Mouse (Mus musculus): Measurements from ENCODE around the gene Acaca.
A peak's percentile ranks its signal among the peaks of the same experiment; 100 is the strongest.
"Not testable (repeated sequence)": the region's sequence is repeated elsewhere in the genome, so short reads cannot be mapped to it uniquely, and the experiment has no call there.

Gene Acaca

GRCm38 (mm10) chr11:84392066-84392465 lies 262.6 kb downstream of the Acaca start:
- DNase-seq (ENCODE audit: low spot score): not testable (repeated sequence)

DNA sequence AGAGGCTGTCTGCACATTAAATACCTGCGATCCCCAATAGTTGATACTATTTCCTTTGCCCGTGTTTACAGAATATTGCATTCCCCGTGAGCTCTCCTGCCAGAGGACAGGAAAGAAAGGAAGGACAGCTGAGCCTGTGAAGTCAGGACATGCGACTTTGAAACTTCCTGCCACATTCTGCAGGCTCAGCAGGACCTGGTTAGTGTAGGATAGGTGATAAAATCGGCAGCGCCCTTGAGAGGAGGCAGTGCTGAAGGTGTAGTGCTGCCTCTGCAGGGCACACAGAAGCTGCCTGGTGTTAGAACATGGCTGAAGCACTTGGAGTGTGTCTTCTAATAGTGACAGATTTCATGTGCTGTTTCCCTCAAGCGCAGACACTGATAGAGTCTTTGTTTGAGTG lies 264.1 kb downstream of the Acaca start:
- DNase-seq (ENCODE audit: low spot score): no peak

GRCm38 (mm10) chr11:84395010-84395409 lies 265.5 kb downstream of the Acaca start:
- no peak for DNase-seq (ENCODE audit: low spot score)

DNA sequence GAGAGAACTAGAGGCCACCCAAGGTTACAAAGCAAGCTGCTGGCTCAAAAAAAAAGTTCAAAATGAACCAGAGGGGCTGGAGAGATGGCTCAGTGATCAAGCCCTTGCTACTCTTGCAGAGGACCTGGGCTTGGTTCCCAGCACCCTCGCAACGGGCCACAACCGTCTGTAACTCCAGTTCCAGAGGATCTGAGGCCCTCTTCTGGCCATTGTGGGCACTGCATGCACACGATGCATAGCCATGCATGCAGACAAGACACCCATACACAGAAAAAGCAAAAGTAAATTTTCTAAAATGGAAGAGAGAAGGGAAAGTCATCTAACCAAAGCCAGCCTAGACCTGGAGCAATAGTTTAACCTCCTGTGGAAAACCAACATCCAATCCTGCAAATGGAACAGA lies 277.3 kb downstream of the Acaca start:
- DNase-seq (ENCODE audit: low spot score): no peak

DNA sequence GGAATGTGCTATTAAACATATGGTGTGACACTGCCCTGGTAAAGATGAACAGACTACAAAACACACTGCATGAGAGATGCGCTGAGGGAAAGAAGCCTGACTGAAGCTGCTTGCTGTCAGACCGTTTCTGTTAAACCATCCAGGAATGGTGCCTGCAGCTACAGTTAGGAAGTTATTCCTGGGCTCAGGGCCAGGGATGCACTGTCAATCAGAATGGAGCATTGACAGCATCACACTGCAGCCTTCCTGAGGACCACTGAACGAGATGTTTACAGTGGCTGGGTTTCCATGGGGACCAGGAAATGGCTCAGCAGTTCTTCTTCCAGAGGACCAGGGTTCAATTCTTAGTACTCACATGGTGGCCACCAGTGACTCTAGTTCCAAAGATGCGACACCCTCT lies 280.9 kb downstream of the Acaca start:
- no peak for DNase-seq (ENCODE audit: low spot score)

DNA sequence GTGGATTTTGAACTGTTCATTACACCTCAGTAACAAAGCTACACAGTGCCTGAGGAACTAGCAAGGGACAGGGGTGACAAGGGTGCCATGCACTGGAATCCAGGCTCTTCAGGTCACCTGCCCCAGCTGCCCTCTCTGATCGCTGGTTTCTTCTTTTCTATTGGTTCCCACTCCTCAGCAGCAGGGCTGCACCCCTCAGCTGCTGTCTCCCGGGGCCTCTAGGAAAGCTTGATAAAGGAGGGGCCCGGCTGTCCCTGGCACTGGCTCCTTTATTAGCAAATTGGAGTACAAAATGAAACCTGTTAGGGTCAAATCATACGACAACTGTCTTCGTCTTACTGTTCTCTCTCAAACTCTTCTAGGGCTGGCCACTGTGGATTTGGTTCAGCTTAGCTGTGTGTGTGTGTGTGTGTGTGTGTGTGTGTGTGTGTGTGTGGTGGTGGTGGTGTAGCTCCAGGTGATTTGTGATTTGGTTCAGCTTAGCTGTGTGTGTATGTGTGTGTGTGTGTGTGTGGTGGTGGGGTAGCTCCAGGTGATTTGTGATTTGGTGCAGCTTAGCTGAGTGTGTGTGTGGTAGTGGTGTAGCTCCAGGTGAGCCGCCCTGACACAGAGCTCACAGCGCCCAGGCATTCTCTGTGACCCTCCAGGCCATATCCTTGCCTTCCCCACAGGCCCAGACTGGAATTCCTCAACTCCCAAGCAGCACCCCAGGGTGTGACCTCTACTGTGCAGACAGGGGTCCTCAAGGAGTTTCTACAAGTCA lies 281.6 kb downstream of the Acaca start:
- DNase-seq (ENCODE audit: low spot score): no peak

GRCm38 (mm10) chr11:84411642-84412018 lies 282.2 kb downstream of the Acaca start:
- no peak for DNase-seq (ENCODE audit: low spot score)

GRCm38 (mm10) chr11:84412201-84412934 lies 282.9 kb downstream of the Acaca start:
- no peak for DNase-seq (ENCODE audit: low spot score)

- DNase-seq (ENCODE audit: low spot score): no peak
These were observed 283.6 kb downstream of the Acaca start for GRCm38 (mm10) chr11:84413111-84413510.

- no peak for DNase-seq (ENCODE audit: low spot score)
These were observed 291.3 kb downstream of the Acaca start for GRCm38 (mm10) chr11:84420779-84421178.

DNA sequence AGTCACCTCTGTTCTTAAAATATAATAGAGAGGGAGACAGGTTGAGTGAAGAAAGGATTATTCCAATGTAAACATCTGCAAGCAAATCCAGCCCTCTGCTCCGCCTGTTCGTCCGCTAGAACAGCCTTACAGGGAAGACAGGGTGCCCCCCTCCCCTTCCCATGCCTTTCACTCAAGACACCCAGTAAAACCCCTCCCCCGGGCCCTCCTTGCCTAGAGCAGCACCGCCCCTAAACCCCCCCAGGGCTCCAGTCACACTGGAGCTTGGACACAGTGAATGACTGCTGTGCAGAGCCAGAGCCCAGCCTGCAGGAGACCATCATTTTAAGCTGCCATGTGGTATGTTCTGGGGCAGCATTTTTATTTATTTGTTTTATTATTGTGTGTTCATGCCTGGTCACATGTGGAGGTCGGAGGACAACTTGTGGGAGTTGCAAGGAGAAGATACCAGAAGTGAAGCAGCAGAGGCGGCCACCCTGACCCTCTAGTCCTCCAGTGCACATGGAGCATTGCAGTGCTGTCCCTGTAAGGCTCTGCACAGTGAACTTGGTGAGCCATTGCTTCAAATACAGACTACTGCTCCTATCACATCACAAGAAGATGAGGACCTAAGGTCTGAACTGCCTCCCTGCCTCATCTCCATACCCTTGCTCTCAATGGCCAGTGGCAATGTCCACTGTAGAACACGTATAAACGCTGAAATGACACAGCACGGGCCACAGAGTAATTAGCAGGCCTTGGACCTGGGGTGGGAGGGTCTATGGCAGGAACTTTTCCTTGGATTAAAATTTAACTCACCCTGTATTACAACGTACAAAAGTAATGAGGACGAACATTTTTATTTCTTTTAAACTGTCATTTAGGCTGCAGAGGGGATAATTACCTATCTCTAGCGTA lies 296.5 kb downstream of the Acaca start:
- DNase-seq (ENCODE audit: low spot score): no peak

DNA sequence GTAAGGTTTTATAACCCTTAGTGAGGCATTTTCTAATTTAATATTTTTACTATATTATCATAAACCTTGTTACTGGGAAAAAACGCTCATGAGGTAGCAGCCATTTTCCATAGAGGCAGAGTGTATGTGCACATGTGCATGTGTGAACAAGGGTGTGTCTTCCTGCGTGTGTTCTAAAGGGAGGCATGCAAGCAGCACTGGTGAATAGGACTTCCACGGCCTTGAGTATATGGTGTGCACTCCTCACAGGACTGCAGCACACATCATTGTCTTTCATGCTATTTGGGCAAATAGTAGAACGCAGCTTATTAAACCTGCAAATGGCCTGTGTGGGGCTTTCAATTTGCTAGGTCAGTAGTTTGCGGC lies 297.1 kb downstream of the Acaca start:
- DNase-seq (ENCODE audit: low spot score): no peak

DNA sequence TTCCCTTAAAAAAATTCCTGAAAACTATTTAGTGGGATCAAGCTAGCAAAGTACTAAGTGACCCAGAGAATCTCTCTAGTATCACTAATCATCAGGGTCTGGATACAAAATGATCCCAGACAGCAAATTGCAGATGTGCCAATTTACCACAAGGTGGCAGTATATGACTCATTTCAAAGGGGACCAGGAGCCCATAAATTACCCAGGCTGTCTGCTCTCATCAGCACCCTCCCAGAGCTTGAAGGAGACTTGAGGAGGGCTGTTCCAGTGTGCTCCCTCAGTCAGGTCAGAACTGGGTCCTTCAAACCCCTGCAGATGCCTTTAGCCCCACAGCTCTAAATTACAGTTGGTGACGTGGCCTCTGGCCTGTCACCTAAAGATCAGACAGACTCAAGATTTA lies 300.1 kb downstream of the Acaca start:
- peak; percentile 4 for DNase-seq (ENCODE audit: low spot score)

DNA sequence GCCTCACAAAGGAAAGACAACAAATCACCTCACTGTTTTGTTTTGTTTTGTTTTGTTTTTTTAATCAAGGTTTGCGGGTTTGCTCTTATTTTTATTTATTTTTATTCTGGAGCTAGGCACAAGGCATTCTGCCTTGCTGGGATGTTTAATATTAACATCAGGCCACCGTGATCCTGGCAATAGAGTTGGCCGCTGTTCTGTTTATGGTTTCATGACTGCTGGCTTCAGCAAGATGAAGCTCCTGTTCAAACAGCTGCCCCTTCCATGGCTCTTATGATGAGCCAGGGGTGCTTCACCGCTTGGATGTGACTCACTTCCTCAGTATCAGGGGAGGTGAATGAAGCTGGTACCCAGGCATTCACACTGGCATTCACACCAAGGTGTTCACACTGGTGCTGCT lies 300.9 kb downstream of the Acaca start:
- no peak for DNase-seq (ENCODE audit: low spot score)

- no peak for DNase-seq (ENCODE audit: low spot score)
These were observed 305.4 kb downstream of the Acaca start for GRCm38 (mm10) chr11:84434879-84435278.

GRCm38 (mm10) chr11:84440402-84440801 lies 310.9 kb downstream of the Acaca start:
- no peak for DNase-seq (ENCODE audit: low spot score)

DNA sequence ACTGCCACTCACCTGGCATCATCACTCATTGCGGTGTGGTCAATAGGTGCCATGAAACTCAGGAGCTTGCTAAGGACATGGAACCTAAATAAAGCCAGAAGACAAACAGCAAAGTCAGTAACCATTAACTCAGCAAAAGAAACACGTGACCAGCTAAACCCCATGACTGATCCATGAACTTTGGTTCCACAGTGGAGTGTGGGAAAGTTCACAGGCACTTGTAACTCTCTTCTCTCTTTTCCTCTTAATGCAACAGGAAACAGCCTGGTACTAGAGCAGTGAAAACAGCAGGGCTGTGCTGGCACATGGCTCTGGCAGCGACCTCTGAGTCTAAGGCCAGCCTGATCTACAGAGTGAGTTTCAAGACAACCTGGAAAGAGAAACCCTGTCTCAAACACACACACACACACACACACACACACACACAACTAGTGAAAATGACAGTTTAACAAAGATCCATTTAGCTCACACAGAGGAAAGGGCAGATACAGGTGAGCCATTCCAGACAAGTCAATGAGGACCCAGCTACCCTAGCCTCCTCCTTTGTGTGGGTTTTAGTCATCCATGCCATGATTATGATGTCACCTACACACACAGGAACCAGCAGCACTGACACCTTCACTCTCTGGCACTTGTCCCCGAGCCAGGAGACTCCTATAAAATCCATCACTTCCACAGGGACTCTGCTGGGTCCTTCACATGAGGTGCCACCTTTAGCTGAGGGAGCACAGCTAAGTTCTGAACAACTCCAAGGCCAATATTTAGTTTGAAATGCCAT lies 313.3 kb downstream of the Acaca start:
- no peak for DNase-seq (ENCODE audit: low spot score)
